Mouse (Mus musculus) neural tube, embryonic 15.5 days (tissue): Measurements from ENCODE around the gene Gadd45g. TPM values are rescaled to one million over a fixed set of nuclear protein-coding genes. Genes with fewer than 3 reads are reported as not detected.
"Not testable (repeated sequence)": the region's sequence is repeated elsewhere in the genome, so short reads cannot be mapped to it uniquely, and the experiment has no call there.

ENCODE experiments used
- ATAC-seq: fragments of 200-750 bp; cut with Nextera tagmentation; 2 replicates; pipeline ENCODE4 v1.8.0; 2017; ENCODE audit warnings: mild to moderate bottlenecking, moderate TSS enrichment, moderate library complexity; ENCODE audit not compliant: low FRiP score
- H3K27ac ChIP-seq: fragments of 300-500 bp; sonication (generic); replicated peaks from 2 replicates; pipeline ENCODE4 v1.5.1; 2015; ENCODE audit warnings: mild to moderate bottlenecking, inconsistent platforms
- H3K27me3 ChIP-seq: fragments of 300-500 bp; sonication (generic); replicated peaks from 2 replicates; pipeline ENCODE4 v1.6.1; 2015; ENCODE audit warnings: inconsistent platforms
- H3K36me3 ChIP-seq: fragments of 300-500 bp; sonication (generic); 2 replicates; pipeline ENCODE4 v1.6.1; 2015; ENCODE audit warnings: inconsistent platforms
- H3K4me1 ChIP-seq: fragments of 300-500 bp; sonication (generic); 2 replicates; pipeline ENCODE4 v1.6.1; 2015; ENCODE audit warnings: inconsistent platforms
- H3K4me2 ChIP-seq: fragments of 300-500 bp; sonication (generic); 2 replicates; pipeline ENCODE4 v1.6.1; 2015; ENCODE audit warnings: inconsistent platforms, mild to moderate bottlenecking, moderate library complexity
- H3K4me3 ChIP-seq: fragments of 300-500 bp; sonication (generic); replicated peaks from 2 replicates; pipeline ENCODE4 v1.5.1; 2015; ENCODE audit warnings: mild to moderate bottlenecking, inconsistent platforms
- H3K9ac ChIP-seq: fragments of 300-500 bp; sonication (generic); replicated peaks from 2 replicates; pipeline ENCODE4 v1.6.1; 2015; ENCODE audit warnings: mild to moderate bottlenecking, inconsistent platforms
- H3K9me3 ChIP-seq: fragments of 300-500 bp; sonication (generic); replicated peaks from 2 replicates; pipeline ENCODE4 v1.6.1; 2016; ENCODE audit warnings: inconsistent platforms
- WGBS: fragments of 180-500 bp; shearing (Covaris S2); methylation state at CpG from one replicate; pipeline ENCODE4 v1.1.7; 2015; ENCODE audit warnings: mixed read lengths; 5-methylcytosine and 5-hydroxymethylcytosine counted together
- polyA plus RNA-seq: library from polyadenylated mRNA; unstranded; fragments of >200 nt; fragmentation: Nextera tagmentation; extraction: Ambion mirVana; gene quantifications from 2 replicates; pipeline ENCODE4 v1.2.1, GENCODE M21; 2015

Gene Gadd45g
- polyA plus RNA-seq, 1 experiment from 2014 or later = 35.4 TPM

DNA sequence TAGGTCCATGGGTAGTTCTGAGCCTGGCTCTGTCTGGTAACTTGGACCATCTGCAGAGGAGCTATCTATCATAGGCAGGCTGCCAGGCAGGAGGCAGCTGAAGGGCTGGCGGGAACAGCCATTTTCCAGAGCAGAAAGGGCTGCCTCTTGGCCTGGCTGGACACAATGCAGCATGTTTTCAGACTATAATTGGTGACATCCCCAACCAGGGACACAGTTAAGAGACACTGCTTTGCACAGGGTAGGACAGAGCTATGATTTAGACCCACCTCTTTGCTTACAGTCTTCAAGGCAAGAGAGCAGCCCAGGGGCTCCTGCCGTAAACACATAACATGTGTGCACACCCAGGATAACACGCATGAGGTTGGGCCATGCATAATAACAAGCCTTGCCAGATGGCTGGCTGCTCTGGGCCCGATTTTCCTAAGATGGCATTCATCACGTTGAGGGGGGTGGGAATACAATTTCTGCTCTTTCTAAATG is 29.9 kb upstream of the Gadd45g start:
- H3K27me3 ChIP-seq = no peaks in the 10 kb centered on the region
- ATAC-seq = peak; percentile 25; the same call in 1 of the 2 replicates
- H3K4me1 ChIP-seq = peaks cover 20% of the 10 kb centered on the region
- H3K4me2 ChIP-seq = no peak overlapping the region
- no peak overlapping the region for H3K4me3 ChIP-seq
- H3K36me3 ChIP-seq = no peaks in the 10 kb centered on the region
- 44% methylated on average over 5 of the region's 5 CpGs for whole genome bisulfite sequencing
- no peak overlapping the region for H3K9ac ChIP-seq
- H3K9me3 ChIP-seq = no peaks in the 10 kb centered on the region
- H3K27ac ChIP-seq = peak overlapping the region; percentile 58; the same call in 1 of the 2 replicates

GRCm38 (mm10) chr13:51818170-51818943 is 28.1 kb upstream of the Gadd45g start:
- Histone ChIP-seq H3K9me3 (no peaks in the 10 kb centered on the region), H3K36me3 (no peaks in the 10 kb centered on the region), H3K27me3 (no peaks in the 10 kb centered on the region), H3K9ac (no peak overlapping the region), H3K27ac (no peak overlapping the region), H3K4me1 (peaks cover 16% of the 10 kb centered on the region), H3K4me3 (no peak overlapping the region), H3K4me2 (no peak overlapping the region)
- 73% methylated on average over 6 of the region's 6 CpGs for WGBS
- no peak for ATAC-seq

GRCm38 (mm10) chr13:51818944-51819326 is 27.5 kb upstream of the Gadd45g start:
- Histone ChIP-seq H3K27ac (no peak overlapping the region), H3K4me2 (no peak overlapping the region), H3K27me3 (no peaks in the 10 kb centered on the region), H3K9me3 (no peaks in the 10 kb centered on the region), H3K4me3 (no peak overlapping the region), H3K4me1 (peaks cover 15% of the 10 kb centered on the region), H3K9ac (no peak overlapping the region), H3K36me3 (no peaks in the 10 kb centered on the region)
- WGBS = 79% methylated on average over 3 of the region's 3 CpGs
- no peak for ATAC-seq

GRCm38 (mm10) chr13:51819351-51819750 is 27.1 kb upstream of the Gadd45g start:
- Histone ChIP-seq H3K36me3 (no peaks in the 10 kb centered on the region), H3K9ac (no peak overlapping the region), H3K4me1 (peaks cover 16% of the 10 kb centered on the region), H3K27ac (no peak overlapping the region), H3K27me3 (no peaks in the 10 kb centered on the region), H3K4me3 (no peak overlapping the region), H3K4me2 (no peak overlapping the region), H3K9me3 (no peaks in the 10 kb centered on the region)
- 63% methylated on average over 6 of the region's 6 CpGs for WGBS
- ATAC-seq = no peak

DNA sequence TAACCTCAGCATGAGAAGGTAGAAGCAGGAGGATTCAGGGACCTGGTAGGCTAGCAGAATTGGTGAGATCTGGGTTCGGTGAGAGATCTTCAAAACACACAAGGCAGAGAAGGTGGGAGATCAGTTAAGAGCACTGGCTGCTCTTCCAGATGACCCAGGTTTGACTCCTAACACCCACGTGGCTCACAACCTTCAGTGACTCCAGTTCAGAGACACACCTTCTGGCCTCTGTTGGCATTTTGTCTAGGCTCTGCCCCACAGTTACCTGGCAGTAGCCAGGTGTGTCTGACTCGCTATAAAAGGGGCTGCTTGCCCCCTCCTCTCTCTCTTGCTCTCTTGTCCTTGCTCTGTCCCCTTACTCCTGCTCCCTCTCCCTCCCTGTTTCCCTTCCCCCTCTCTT is 24.5 kb upstream of the Gadd45g start:
- Histone ChIP-seq H3K4me3 (no peak overlapping the region), H3K36me3 (no peaks in the 10 kb centered on the region), H3K9me3 (no peaks in the 10 kb centered on the region), H3K4me1 (peaks cover 9% of the 10 kb centered on the region; the same call in 1 of the 2 replicates), H3K4me2 (no peak overlapping the region), H3K27ac (no peak overlapping the region), H3K9ac (no peak overlapping the region), H3K27me3 (no peaks in the 10 kb centered on the region)
- 61% methylated on average over 3 of the region's 3 CpGs for WGBS
- no peak for ATAC-seq

- H3K9me3 ChIP-seq = no peaks in the 10 kb centered on the region
- H3K4me1 ChIP-seq = peaks cover 7% of the 10 kb centered on the region; the same call in 1 of the 2 replicates
- 27% methylated on average over 8 of the region's 8 CpGs for WGBS
- no peak overlapping the region for H3K4me3 ChIP-seq
- H3K27me3 ChIP-seq = no peaks in the 10 kb centered on the region
- no peak overlapping the region for H3K4me2 ChIP-seq
- no peaks in the 10 kb centered on the region for H3K36me3 ChIP-seq
- ATAC-seq = no peak
- no peak overlapping the region for H3K27ac ChIP-seq
- H3K9ac ChIP-seq = no peak overlapping the region
Measured at GRCm38 (mm10) chr13:51823822-51824495, 22.5 kb upstream of the Gadd45g start.

- WGBS = 34% methylated on average over 10 of the region's 10 CpGs
- Histone ChIP-seq H3K9me3 (no peaks in the 10 kb centered on the region), H3K36me3 (no peaks in the 10 kb centered on the region), H3K4me2 (no peak overlapping the region), H3K4me1 (peaks cover 3% of the 10 kb centered on the region; the same call in 1 of the 2 replicates), H3K9ac (no peak overlapping the region), H3K4me3 (no peak overlapping the region), H3K27ac (no peak overlapping the region), H3K27me3 (no peaks in the 10 kb centered on the region; the same call in 1 of the 2 replicates)
- ATAC-seq = no peak
Measured at GRCm38 (mm10) chr13:51830744-51831450, 15.6 kb upstream of the Gadd45g start.

DNA sequence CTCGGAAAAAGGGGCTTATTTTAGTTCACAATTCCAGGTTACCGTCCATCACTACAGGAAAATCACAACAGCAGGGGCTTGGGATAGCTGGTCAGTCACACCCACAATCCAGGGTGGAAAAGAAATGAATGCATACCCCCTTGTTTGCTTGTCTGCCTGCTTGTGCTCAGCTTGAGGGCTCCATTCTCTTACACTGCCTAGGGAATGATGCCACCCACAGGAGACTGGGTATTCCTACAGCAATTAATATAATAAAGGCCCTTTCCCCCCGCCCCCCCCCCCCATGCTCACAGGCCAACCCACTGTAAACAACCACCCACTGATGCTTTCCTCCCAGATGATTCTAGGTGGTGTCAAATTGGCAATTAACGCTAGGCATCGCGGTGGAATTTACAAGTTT is 14.0 kb upstream of the Gadd45g start:
- Histone ChIP-seq H3K36me3 (no peaks in the 10 kb centered on the region), H3K4me1 (peaks cover 3% of the 10 kb centered on the region; the same call in 1 of the 2 replicates), H3K4me2 (no peak overlapping the region), H3K9me3 (no peaks in the 10 kb centered on the region), H3K4me3 (no peak overlapping the region), H3K27ac (no peak overlapping the region), H3K9ac (no peak overlapping the region), H3K27me3 (peaks cover 7% of the 10 kb centered on the region; the same call in 1 of the 2 replicates)
- no peak for ATAC-seq
- WGBS = 90% methylated on average over 6 of the region's 6 CpGs

GRCm38 (mm10) chr13:51833611-51834010 is 12.9 kb upstream of the Gadd45g start:
- H3K9me3 ChIP-seq = no peaks in the 10 kb centered on the region
- peaks cover 14% of the 10 kb centered on the region for H3K27me3 ChIP-seq
- H3K4me3 ChIP-seq = no peak overlapping the region
- 24% methylated on average over 2 of the region's 2 CpGs for WGBS
- H3K36me3 ChIP-seq = no peaks in the 10 kb centered on the region
- no peak overlapping the region for H3K9ac ChIP-seq
- peaks cover 3% of the 10 kb centered on the region; the same call in 1 of the 2 replicates for H3K4me1 ChIP-seq
- ATAC-seq = no peak
- H3K27ac ChIP-seq = no peak overlapping the region
- no peak overlapping the region for H3K4me2 ChIP-seq

GRCm38 (mm10) chr13:51834024-51834423 is 12.5 kb upstream of the Gadd45g start:
- 52% methylated on average over 8 of the region's 8 CpGs for WGBS
- not testable (repeated sequence) for H3K27ac ChIP-seq, H3K4me1 ChIP-seq, H3K4me3 ChIP-seq, ATAC-seq, H3K36me3 ChIP-seq, H3K4me2 ChIP-seq, H3K9me3 ChIP-seq, H3K9ac ChIP-seq
- H3K27me3 ChIP-seq = peaks cover 18% of the 10 kb centered on the region

DNA sequence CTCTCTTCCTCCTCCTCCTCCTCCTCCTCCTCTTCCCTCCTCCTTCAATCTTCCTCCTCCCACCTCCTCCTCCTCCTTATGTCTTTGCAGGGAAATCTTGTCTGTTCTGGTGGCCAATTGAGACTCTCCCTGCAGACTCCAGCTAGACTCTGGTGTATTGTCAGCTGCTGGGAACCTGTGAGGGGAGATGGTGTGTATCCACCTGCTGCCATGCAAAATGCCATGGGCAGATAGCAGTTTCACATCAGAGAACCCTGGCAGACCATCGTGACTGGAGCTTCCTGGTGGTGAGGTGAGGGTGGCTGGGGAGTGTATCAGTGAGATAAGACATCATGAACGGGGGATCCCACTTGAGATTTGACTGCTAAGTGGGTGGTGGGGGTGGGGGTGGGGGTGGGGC is 12.0 kb upstream of the Gadd45g start:
- peaks cover 3% of the 10 kb centered on the region; the same call in 1 of the 2 replicates for H3K4me1 ChIP-seq
- WGBS = 64% methylated on average over 2 of the region's 2 CpGs
- ATAC-seq = no peak

More for the DNA sequence above, 12.0 kb upstream of the Gadd45g start:
- H3K9me3 ChIP-seq = no peaks in the 10 kb centered on the region
- H3K27ac ChIP-seq = no peak overlapping the region
- no peak overlapping the region for H3K9ac ChIP-seq
- no peak overlapping the region for H3K4me3 ChIP-seq
- no peaks in the 10 kb centered on the region for H3K36me3 ChIP-seq
- H3K4me2 ChIP-seq = no peak overlapping the region
- peaks cover 23% of the 10 kb centered on the region for H3K27me3 ChIP-seq
